Mouse (Mus musculus) liver, adult (tissue): ENCODE data around the gene Eif4a2.
"Not testable (repeated sequence)": the region's sequence is repeated elsewhere in the genome, so short reads cannot be mapped to it uniquely, and the experiment has no call there.

Experiments
- GATA4 ChIP-seq: IDR thresholded peaks from 2 replicates; pipeline ENCODE4 v1.6.1; 2014; ENCODE audit warnings: mild to moderate bottlenecking, low read length; ENCODE audit not compliant: insufficient replicate concordance

Gene Eif4a2

DNA sequence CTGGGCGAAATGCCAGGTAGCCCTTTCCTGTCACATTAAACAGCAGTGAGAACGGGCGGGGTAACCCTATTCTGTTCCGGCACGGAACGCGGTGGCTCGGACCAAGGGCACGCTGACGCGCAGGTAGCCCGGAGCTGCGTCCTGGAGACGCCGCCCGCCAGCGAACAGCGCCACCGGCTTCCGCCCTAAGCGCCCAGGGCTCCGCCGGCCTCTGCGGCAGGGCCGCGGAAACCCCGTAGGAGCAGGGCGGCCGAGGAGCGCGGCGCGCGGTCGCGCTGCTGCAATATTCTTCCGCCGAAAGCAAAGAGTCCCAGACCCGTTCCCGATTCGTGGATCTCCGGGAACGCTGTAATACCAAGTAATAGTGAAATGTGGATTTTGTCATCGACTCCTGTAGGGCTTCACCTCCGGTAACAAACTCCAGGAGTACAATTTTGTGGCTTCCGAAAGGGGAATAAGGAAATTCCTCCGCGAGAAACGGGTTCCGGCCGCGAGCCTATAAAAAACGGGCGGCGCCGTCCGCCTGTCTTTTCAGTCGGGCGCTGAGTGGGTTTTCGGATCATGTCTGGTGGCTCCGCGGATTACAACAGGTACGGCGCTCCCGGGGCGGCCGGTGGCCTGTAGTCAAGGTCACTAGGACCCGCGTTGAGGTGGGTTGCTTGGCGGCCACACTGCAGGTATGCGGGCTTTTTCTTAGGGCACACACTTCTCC is at the start of gene Eif4a2:
Eif4a2 (plus strand) TSS at position 214 of the 712 bp plus-strand sequence.
- TF ChIP-seq GATA4, result peak; percentile 53; the same call in 1 of the 2 replicates

DNA sequence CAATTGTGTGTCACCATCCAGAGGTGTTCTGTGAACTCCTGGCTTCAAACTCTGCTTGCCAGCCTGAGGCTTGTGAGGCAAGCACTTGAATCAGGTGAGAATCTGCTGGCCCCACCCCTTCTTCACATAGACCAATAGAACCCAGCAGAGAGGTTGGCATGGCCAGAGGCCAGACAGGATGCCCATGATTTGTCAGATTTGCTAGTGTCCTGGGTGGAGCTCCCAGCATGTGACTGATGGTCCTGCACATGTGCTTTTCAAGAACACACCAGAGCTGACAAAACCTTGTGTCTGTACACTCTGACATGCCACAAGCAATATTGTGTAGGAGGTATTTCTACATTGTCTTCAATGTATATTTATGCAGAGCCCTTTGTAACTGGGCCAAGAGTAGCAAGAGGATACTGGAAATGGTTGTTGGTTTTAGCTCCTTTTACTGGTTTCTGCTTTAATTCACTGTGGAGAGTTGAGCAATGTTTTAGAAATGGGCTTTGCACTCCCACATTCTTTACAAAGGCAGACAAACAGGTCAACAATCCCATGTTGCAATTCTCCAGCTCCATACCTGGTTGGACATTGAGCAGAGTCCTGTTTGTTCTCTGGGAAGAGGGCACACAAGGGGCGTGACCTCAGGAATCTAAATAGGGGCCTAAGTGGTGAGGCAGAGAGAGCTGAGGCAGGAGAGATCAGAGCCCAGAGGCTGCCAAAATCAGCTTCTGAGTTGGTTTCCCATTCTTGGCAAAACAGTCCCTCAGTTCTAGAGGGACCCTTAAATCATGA is 49.4 kb upstream of the Eif4a2 start, which contains the start of gene Kng1:
Kng1 (plus strand) TSS at position 198 of the 780 bp plus-strand sequence.
- TF ChIP-seq GATA4, result not testable (repeated sequence)

DNA sequence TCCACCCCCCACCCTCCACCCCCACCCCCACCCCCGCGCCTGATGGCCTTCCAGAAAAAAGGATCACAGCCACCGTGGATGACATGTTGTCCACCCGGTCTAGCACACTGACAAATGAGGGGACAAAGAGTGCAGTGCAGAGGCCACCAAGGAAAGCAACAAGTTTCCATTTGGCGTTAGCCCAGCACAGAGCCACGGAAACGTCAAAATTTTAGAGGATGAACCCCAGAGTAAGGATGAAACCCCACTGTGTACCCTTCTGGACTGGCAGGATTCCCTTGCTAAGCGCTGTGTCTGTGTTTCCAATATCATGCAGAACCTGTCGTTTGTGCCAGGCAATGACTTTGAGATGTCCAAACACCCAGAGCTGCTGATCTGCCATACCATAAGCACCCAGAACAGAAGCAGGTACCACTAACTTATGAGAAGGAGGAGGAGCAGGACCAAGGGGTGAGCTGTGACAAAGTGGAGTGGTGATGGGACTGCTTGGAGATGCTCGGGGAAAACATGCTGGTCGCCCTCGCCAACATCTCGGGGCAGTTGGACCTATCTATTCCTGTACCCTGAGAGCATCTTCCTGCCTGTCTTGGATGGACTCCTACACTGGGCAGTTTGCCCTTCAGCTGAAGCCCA is 13.8 kb upstream of the Eif4a2 start:
- TF ChIP-seq GATA4, result no peak

DNA sequence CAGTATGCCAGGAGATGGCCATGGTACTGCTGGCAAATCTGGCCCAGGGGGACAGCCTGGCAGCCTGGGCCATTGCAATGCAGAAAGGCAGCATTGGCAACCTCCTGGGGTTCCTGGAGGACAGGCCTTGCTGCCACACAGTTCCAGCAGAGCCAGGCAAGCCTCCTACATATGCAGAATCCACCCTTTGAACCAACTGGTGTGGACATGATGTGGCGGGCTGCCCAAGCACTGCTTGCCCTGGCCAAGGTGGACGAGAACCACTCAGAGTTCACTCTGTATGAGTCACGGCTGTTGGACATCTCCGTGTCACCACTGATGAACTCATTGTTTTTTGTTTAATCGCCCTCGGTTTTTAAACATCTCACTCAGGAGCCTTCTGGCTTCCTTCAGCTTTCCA is 13.1 kb upstream of the Eif4a2 start:
- no peak for TF ChIP-seq GATA4

DNA sequence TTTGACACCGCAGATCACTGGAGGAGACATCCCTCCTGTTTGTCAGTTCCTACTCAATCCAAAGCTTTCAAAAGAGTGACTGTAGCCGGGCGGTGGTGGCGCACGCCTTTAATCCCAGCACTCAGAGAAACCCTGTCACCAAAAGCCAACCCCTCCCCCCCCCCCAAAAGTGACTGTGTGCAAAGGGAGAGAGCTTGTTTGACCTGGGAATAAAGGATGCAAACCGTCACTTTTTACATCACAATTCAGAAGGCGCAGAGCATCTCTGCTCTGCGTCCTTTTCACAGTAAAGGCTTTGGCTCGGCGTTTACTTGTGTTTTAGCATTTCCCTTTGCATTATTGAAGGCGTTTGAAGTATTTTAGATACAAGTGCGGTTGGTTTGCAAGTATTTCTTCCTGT is 7.6 kb upstream of the Eif4a2 start:
- TF ChIP-seq GATA4, result no peak

DNA sequence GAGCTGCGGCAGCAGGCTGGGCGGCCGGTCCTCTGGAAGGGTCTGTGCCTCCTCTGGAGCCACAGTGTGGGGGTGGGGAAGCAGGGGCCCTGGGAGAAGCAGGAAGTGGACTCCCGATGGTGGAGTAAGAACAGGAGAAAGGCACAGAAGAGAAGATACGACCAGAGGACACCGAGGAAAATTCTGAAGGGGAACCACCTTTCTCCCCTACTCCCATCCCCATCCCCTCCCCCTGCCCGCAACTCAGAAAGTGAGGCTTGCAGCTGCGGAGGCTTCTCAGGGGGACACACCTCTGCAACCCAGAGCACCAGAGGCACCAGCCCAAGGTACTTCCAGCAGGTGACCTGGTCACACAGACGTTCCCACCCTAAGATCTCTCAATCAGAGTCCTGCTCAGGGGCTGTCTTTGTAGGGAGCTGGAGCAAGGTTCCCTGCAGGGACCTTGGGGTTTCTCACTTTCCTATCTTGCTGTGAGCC is 7.1 kb upstream of the Eif4a2 start:
- TF ChIP-seq GATA4, result no peak

DNA sequence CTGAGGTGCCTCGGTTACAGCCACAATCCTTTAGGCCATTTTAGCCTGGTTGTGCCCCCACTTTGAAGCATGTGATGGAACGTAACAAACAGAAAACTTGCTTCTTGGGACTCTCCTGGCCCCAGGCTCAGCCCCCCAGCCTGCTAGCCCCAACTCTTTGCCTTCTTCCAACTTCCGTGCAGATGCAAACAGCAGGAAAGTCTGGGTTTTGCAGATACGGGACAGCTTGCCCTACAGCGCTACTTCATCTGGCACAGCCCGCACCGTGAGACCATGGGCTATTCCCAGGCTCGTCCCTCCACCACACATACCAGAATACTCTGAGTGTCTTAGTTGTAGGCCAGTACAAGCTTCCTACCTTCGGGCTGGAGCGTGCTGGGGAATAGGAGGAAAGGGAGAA is 6.6 kb upstream of the Eif4a2 start:
- no peak for TF ChIP-seq GATA4

DNA sequence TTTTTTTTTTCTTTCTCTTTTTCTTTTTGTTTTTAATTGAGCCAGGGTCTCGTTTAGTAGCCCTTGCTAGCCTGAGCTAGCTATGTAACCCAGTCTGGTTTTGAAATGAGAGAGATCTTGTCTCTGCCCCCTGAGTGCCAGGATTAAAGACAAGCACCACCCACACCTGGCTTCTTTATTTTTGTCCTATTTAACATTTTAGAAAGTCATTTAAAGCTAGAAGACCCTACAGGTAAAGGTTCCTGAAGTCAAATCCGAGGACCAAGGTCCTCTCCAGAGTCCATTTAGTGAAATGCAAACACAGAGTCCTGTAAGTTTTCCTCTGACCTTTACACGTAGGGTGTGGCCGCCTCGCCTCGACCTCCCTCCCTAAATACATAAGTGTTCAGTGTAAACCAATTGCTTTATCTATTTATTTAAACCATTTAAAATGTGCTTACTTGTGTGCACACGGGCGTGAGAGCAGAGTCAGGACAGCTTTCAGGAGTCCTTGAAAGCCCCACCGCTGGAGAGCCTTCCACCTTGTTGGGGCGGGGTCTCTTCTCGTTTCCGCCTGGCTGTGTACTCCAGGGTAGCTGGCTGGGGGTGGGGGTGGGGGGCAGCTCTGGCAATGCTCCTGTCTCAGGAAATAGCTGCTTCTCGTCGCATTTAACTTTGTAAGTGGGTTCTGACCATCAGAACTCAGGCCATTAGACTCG is 4.8 kb upstream of the Eif4a2 start:
- no peak for TF ChIP-seq GATA4

DNA sequence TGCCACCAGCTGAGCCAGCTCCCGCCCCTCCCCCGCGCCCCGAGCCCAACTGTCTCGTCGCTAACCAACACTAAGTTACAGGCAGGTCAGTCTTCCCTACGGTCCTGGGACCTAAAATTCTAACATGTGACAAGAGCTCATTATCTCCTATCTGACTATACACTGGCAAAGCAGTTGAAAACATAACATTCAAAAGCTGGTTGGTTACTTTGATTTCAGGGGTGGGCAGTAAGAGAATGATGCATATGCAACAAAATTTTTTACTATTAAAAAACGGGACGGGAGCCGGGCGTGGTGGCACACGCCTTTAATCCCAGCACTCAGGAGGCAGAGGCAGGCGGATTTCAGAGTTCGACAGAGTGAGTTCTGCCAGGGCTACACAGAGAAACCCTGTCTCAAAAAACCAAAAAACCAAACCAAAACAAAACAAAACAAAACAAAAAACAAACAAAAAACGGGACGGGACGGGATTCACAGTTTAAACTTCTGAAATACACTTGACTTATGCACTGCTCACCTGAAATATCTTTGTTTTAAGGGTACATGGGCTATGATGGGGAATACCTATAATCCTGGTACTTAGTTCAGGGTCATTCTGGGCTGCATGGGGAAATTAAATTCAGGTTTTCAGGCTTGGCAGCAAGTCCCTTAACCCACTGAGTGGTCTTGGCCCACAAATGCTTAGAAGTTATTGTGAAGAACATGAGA is 4.1 kb upstream of the Eif4a2 start:
- TF ChIP-seq GATA4, result no peak

DNA sequence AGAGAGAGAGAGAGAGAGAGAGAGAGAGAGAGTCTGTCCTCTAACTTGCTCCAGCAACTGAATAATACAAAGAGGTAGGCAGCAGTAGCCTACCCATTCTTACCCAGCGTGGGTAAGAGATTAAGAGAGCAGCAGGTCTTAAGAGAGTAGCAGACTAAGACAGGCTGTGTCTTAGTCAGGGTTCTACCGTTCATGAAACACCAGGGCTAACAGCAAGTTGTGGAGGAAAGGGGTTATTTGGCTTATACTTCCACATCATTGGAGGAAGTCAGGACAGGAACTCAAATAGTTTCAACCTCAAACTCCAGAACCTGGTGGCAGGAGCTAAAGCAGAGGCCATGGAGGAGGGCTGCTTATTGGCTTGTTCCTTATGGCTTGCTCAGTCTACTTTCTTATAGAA is 3.4 kb upstream of the Eif4a2 start:
- no peak for TF ChIP-seq GATA4

DNA sequence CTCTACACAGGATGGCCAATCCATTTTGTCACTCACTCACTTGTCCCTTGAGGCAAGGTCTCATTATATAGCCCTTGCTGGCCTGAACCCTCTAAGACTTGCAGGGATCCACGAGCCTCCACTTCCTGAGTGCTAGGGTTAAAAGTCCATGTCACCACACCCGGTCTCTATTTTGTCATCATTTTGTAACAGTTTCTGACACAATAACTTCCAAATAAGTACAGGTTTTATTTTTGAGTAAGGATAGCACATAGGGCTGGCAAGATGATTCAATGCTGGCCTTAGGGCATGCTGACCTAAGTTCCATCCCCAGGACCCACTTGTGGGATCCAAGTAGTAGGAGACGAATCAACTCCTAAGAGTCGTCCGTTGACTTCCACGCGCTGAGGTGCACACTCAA is 1.1 kb upstream of the Eif4a2 start:
- TF ChIP-seq GATA4, result no peak

DNA sequence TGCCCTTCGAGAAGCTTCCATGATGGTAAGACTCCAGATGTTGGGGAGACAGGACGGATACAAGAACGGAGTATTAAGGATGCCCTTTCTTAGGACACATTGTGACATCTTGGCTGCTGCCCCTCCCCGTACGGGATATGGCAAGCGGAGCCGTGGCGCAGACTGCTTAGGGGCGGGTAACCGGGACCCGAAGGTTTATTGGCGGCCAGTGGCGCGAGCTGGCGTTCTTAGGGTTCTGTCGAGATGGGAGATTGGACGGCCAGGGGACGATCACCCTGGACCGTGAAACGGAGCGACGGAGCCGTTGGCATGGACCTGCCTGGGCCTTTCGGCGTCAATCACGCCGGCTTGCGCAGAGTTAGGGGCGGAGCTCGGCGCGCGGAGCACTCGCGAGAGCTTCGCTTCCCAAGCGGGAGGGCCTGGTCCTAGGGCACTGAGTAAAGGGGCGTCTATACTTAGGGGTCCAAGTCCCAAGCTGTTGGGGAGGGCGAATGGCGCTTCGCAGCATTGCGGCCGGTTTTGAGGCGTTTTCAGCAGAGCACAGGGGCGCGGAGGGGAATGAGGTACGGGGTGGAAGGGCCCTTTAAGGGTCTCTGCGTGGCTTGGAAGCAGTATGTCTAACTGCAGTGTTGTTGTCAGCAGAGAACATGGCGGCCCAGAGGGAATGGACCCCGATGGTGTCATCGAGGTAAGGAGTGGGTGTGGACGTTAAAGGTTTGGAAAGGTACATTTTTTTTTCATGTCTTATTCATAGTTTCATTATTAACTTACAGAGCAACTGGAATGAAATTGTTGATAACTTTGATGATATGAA is 909 bp downstream of the Eif4a2 start:
- no peak for TF ChIP-seq GATA4

DNA sequence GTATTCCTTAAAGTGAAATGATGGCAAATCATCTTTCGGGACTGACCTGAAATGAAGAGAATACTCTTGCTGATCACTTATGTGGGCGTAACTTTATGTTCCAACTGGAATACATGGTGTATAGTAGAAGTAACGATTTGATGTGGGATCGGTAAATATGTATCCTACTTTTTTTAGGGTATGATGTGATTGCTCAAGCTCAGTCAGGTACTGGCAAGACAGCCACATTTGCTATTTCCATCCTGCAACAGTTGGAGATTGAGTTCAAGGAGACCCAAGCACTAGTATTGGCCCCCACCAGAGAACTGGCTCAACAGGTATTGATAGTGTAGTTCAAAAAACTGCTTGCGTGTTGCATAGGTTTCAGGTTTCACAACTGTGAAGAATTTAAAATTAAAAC is 1.7 kb downstream of the Eif4a2 start:
- no peak for TF ChIP-seq GATA4

DNA sequence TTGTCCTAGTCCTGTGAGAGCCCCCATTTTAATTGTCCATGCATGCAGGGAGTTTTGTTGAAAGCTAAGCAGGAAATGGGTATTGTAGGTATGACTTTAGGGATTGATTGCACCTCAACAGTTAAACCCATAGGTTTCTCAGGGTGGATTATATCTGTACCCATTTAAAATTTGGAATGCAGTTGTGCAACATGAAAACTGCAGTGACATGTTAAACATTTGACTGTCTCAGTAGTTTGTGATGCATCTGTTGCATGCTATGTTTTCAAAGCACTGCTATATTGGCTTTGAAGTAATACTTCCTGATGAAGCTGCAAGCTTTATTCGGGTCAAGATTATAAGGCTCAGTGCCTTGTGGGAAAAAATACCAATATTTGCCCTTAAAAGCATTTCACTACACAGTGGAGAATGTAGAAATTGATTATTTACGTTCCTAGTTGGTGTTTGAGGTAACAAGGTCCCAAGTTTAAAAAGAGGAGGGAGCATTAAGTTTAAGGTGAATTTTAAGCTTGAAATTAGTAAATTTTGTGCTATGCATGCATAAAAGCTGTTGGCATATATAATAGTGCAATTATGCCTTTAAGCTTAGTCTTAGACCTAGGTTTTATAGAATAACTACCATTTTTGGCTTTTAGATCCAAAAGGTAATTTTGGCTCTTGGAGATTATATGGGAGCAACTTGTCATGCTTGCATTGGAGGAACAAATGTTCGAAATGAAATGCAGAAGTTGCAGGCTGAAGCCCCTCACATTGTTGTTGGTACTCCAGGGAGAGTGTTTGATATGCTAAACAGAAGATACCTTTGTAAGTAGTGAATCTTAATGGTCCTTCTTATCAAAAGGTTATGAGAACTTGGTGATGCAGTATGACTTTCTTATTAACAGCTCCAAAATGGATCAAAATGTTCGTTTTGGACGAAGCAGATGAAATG is 2.4 kb downstream of the Eif4a2 start:
- no peak for TF ChIP-seq GATA4
